Mouse (Mus musculus) bone marrow, adult 2 months (tissue): ENCODE data around the gene Cabcoco1.

ENCODE experiments used
- CTCF ChIP-seq: fragments of 200-500 bp; IDR thresholded peaks from 2 replicates; pipeline ENCODE4 v1.5.1; 2011; ENCODE audit warnings: low read length, control low read depth; ENCODE audit not compliant: control insufficient read depth, insufficient read depth
- POLR2A ChIP-seq: fragments of 200-500 bp; IDR thresholded peaks from 2 replicates; pipeline ENCODE4 v1.6.1; 2011; ENCODE audit warnings: low read depth, mild to moderate bottlenecking, control low read depth, low read length, borderline replicate concordance; ENCODE audit not compliant: control insufficient read depth

- TF ChIP-seq POLR2A (no peak), CTCF (no peak)
Measured at GRCm38 (mm10) chr10:68507741-68508140, 34.0 kb downstream of the Cabcoco1 start.
